Mouse (Mus musculus) embryonic facial prominence, embryonic 11.5 days (tissue): ENCODE measurements at regions not wholly inside any gene's neighbourhood (a gene's known extent, or its start where the extent isn't known, plus 50 kb on each side); places are given as distances from the start of the nearest gene placed in this dataset.
"Not testable (repeated sequence)": the region's sequence is repeated elsewhere in the genome, so short reads cannot be mapped to it uniquely, and the experiment has no call there.

Experiments
- ATAC-seq: fragments of 200-750 bp; cut with Nextera tagmentation; replicated peaks from 2 replicates; pipeline ENCODE4 v1.8.0; 2017; ENCODE audit warnings: low read depth; ENCODE audit not compliant: insufficient number of reproducible peaks, low FRiP score, low TSS enrichment
- DNase-seq: peaks from one replicate; pipeline ENCODE4 v3.0.0-alpha.2; 2015; ENCODE audit warnings: low spot score
- H3K27ac ChIP-seq: fragments of 300-500 bp; sonication (generic); replicated peaks from 2 replicates; pipeline ENCODE4 v1.5.1; 2014; ENCODE audit warnings: mild to moderate bottlenecking, low read depth, low read length, control low read depth
- H3K27me3 ChIP-seq: fragments of 300-500 bp; sonication (generic); 2 replicates; pipeline ENCODE4 v1.6.1; 2014; ENCODE audit warnings: mild to moderate bottlenecking, low read length, moderate library complexity, mixed read lengths; ENCODE audit not compliant: control insufficient read depth, insufficient read depth
- H3K36me3 ChIP-seq: fragments of 300-500 bp; sonication (generic); replicated peaks from 2 replicates; pipeline ENCODE4 v1.6.1; 2014; ENCODE audit warnings: low read depth, mild to moderate bottlenecking, low read length, moderate library complexity, mixed read lengths; ENCODE audit not compliant: control insufficient read depth, insufficient read depth
- H3K4me1 ChIP-seq: fragments of 300-500 bp; sonication (generic); 2 replicates; pipeline ENCODE4 v1.6.1; 2014; ENCODE audit warnings: low read length, mixed read lengths; ENCODE audit not compliant: control insufficient read depth, insufficient read depth
- H3K4me2 ChIP-seq: fragments of 300-500 bp; sonication (generic); 2 replicates; pipeline ENCODE4 v1.6.1; 2014; ENCODE audit warnings: low read depth, mild to moderate bottlenecking, control low read depth, low read length, moderate library complexity
- H3K4me3 ChIP-seq: fragments of 300-500 bp; sonication (generic); 2 replicates; pipeline ENCODE4 v1.5.1; 2014; ENCODE audit warnings: low read depth, low read length, control low read depth
- H3K9ac ChIP-seq: fragments of 300-500 bp; sonication (generic); replicated peaks from 2 replicates; pipeline ENCODE4 v1.6.1; 2014; ENCODE audit warnings: mild to moderate bottlenecking, control low read depth, low read length
- H3K9me3 ChIP-seq: fragments of 300-500 bp; sonication (generic); replicated peaks from 2 replicates; pipeline ENCODE4 v1.6.1; 2016; ENCODE audit warnings: mild to moderate bottlenecking, low read length, inconsistent platforms, mixed read lengths; ENCODE audit not compliant: control insufficient read depth
- WGBS: fragments of 180-500 bp; shearing (Covaris S2); extraction: QIAGEN DNeasy Blood & Tissue Kit; methylation state at CpG from one replicate; pipeline ENCODE4 v1.1.7; 2014; 5-methylcytosine and 5-hydroxymethylcytosine counted together

DNA sequence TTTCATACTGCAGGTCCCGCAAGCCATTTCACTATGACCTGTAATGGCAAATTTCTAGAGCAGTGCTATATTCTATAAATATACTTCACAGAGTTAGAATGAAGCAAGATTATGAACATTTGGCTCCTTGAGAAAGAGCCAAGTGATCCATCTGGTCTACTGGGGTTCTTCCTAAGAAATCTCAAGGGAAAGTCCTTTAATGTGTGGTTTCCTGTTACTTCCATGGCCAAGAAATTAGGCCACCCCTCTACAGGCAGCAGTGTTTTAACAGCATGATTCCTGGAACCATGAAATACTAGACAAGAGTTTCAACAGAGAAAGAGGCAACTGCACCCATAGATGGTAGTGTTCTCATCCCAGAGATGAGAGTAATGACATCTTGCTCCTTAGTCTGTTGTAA is 401.7 kb downstream of the Gabrg2 start:
- Histone ChIP-seq H3K9me3 (no peaks in the 10 kb centered on the region), H3K27me3 (no peaks in the 10 kb centered on the region), H3K4me1 (no peaks in the 10 kb centered on the region), H3K4me3 (no peak overlapping the region), H3K36me3 (no peaks in the 10 kb centered on the region), H3K27ac (no peak overlapping the region), H3K4me2 (no peak overlapping the region), H3K9ac (no peak overlapping the region)
- ATAC-seq (no peak), DNase-seq (no peak)
- 93% methylated on average over 1 of the region's 1 CpGs for WGBS

DNA sequence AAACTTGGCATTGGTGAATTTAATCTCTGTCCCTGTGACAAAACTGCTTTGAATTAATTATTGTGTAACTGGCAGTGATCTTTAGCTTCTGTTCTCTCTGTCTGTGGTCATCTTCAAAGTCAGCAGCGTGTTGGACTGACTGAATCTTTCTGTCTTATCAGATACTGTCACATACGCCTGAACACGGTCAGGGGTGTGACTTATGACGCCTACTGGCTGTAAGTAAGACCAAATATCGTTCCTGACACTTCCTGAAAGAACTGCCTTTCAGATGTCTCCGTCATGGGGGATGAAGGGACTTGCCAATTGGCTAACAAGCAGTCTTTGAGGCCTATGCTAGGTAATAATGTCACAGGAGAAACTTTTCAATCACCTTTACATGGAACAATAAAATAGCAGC is 402.2 kb downstream of the Gabrg2 start:
- no peaks in the 10 kb centered on the region for H3K9me3 ChIP-seq
- no peaks in the 10 kb centered on the region for H3K27me3 ChIP-seq
- H3K4me1 ChIP-seq, result no peaks in the 10 kb centered on the region
- ATAC-seq (no peak), DNase-seq (no peak)
- H3K4me3 ChIP-seq, result no peak overlapping the region
- WGBS, result 81% methylated on average over 6 of the region's 6 CpGs
- no peak overlapping the region for H3K27ac ChIP-seq
- H3K4me2 ChIP-seq, result no peak overlapping the region
- H3K36me3 ChIP-seq, result no peaks in the 10 kb centered on the region
- no peak overlapping the region for H3K9ac ChIP-seq

DNA sequence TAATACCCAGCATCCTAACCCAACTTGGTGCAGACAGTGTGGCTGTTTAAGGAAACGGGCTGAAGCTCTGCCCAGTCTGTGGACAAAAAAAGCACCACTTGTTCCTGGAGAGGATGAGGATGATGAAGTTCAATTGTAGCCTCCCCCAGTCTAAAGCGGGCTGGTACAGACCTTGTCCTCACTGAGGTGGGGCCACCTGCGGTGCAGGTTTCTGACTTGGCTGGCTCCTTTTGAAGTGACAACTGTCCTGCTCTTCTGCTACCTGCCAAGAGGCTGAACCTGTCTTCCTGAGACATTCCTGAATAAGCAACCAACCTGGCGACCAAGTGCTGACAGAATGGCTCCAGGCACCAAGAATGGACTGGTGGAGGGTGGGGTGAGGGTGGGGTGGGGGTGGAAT is 409.2 kb downstream of the Gabrg2 start:
- not testable (repeated sequence) for H3K4me2 ChIP-seq, ATAC-seq, DNase-seq, H3K36me3 ChIP-seq, H3K9ac ChIP-seq, H3K27ac ChIP-seq, H3K27me3 ChIP-seq, H3K9me3 ChIP-seq, H3K4me3 ChIP-seq, H3K4me1 ChIP-seq
- 79% methylated on average over 4 of the region's 4 CpGs for WGBS
